Mouse (Mus musculus) WW6 (cell line): ENCODE results near the gene Dnah1.

ENCODE experiments used
- DNase-seq: peaks from one replicate; pipeline ENCODE4 v3.0.0-alpha.2; 2013; ENCODE audit warnings: low read depth, low spot score

The Dnah1 gene

GRCm38 (mm10) chr14:31323849-31324792, at the start of gene Dnah1:
Gene Dnah1, minus strand, starts transcription at chr14:31323896.
- DNase-seq = no peak

- DNase-seq = no peak
Observed at GRCm38 (mm10) chr14:31369377-31369776, 45.7 kb upstream of the Dnah1 start.

- no peak for DNase-seq
Observed at GRCm38 (mm10) chr14:31367951-31368350, 44.3 kb upstream of the Dnah1 start.

- DNase-seq = peak; percentile 40
Observed at GRCm38 (mm10) chr14:31365350-31365749, 41.7 kb upstream of the Dnah1 start.

- no peak for DNase-seq
Observed at GRCm38 (mm10) chr14:31364589-31364988, 40.9 kb upstream of the Dnah1 start.

- no peak for DNase-seq
Observed at GRCm38 (mm10) chr14:31362236-31362635, 38.5 kb upstream of the Dnah1 start.

GRCm38 (mm10) chr14:31345367-31345766, 21.7 kb upstream of the Dnah1 start:
- no peak for DNase-seq

- no peak for DNase-seq
Observed at GRCm38 (mm10) chr14:31343241-31343640, 19.5 kb upstream of the Dnah1 start.

GRCm38 (mm10) chr14:31337947-31338346, 14.3 kb upstream of the Dnah1 start:
- no peak for DNase-seq

- no peak for DNase-seq
Observed at GRCm38 (mm10) chr14:31337406-31337805, 13.7 kb upstream of the Dnah1 start.

GRCm38 (mm10) chr14:31336369-31337155, 12.9 kb upstream of the Dnah1 start, which contains the start of gene Capn7:
Gene Capn7, plus strand, starts transcription at chr14:31336638.
- peak; percentile 87 for DNase-seq

GRCm38 (mm10) chr14:31335765-31336164, 12.1 kb upstream of the Dnah1 start:
- no peak for DNase-seq

- DNase-seq = no peak
Observed at GRCm38 (mm10) chr14:31330957-31331356, 7.3 kb upstream of the Dnah1 start.

- no peak for DNase-seq
Observed at GRCm38 (mm10) chr14:31329741-31330140, 6.0 kb upstream of the Dnah1 start.

GRCm38 (mm10) chr14:31327681-31328080, 4.0 kb upstream of the Dnah1 start:
- DNase-seq = no peak

- DNase-seq = no peak
Observed at GRCm38 (mm10) chr14:31327196-31327595, 3.5 kb upstream of the Dnah1 start.

- DNase-seq = no peak
Observed at GRCm38 (mm10) chr14:31326770-31327169, 3.1 kb upstream of the Dnah1 start.

- DNase-seq = no peak
Observed at GRCm38 (mm10) chr14:31325551-31325950, 1.9 kb upstream of the Dnah1 start.

GRCm38 (mm10) chr14:31324851-31325250, 1.2 kb upstream of the Dnah1 start:
- no peak for DNase-seq

GRCm38 (mm10) chr14:31323189-31323588, 507 bp downstream of the Dnah1 start:
- DNase-seq = no peak

GRCm38 (mm10) chr14:31322191-31322590, 1.5 kb downstream of the Dnah1 start:
- no peak for DNase-seq

GRCm38 (mm10) chr14:31321181-31321580, 2.5 kb downstream of the Dnah1 start:
- DNase-seq = no peak
